Mouse (Mus musculus): ENCODE results near the gene Cela1. TPM values are rescaled to one million over a fixed set of nuclear protein-coding genes. Genes with fewer than 3 reads are reported as not detected.

Gene Cela1
- polyA plus RNA-seq, 1 experiment = 19.3 TPM

DNA sequence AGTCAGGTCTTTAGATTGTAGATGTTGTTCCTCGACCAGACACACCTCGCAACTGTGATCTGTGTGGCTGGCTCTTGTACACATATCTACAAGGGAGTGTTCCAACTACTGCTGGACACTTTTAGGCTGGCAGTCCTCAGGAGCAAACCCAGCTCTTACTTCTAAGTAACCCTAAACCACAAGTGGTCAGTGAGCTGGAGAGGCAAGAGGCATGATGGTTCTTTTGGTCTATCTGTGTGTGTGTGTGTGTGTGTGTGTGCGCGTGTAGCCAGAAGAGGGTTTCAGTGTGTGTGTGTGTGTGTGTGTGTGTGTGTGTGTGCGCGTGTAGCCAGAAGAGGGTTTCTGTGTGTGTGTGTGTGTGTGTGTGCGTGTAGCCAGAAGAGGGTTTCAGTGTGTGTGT, 45.3 kb downstream of the Cela1 start:
- H3K4me1 ChIP-seq (ENCODE audit: control insufficient read depth, insufficient read depth, insufficient read length, low read length) = no peaks in the 10 kb centered on the region

DNA sequence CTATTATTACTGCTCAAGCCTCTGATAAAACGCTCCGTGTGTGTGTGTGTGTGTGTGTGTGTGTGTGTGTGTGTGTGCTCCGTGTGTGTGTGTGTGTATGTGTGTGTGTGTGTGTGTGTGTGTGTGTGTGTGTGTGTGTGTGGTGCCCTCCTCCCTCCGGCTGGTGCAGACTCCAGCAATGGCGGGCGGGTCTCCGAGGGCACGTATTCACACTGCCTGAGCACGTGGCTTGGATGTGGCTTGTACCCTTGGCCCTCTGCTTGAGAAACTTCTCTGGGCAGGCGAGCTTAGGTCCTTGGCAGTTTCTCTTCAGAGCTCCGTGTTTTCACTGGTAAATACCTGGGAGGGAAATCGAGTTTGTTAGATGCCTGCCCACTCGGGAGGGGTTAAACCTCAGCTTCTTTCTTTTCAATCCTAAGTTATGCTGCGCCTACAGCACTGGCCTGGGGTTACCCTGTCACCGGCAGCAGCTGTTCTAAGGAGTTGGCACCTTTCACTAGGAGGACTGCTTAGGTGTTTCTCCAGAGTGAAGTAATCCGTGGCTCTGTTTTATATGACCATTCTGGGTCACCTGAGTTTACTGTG, 46.4 kb downstream of the Cela1 start:
- H3K4me1 ChIP-seq (ENCODE audit: control insufficient read depth, insufficient read depth, insufficient read length, low read length) = no peaks in the 10 kb centered on the region
- no peak overlapping the region for H3K4me3 ChIP-seq (ENCODE audit: insufficient read depth, low read depth, low read length)
- no peak overlapping the region for H3K27ac ChIP-seq (replicated peaks; ENCODE audit: low read depth, low read length)

More for the DNA sequence above, 45.3 kb downstream of the Cela1 start:
- Histone ChIP-seq H3K4me3 (ENCODE audit: insufficient read depth, low read depth, low read length) (no peak overlapping the region), H3K27ac (replicated peaks; ENCODE audit: low read depth, low read length) (no peak overlapping the region)

DNA sequence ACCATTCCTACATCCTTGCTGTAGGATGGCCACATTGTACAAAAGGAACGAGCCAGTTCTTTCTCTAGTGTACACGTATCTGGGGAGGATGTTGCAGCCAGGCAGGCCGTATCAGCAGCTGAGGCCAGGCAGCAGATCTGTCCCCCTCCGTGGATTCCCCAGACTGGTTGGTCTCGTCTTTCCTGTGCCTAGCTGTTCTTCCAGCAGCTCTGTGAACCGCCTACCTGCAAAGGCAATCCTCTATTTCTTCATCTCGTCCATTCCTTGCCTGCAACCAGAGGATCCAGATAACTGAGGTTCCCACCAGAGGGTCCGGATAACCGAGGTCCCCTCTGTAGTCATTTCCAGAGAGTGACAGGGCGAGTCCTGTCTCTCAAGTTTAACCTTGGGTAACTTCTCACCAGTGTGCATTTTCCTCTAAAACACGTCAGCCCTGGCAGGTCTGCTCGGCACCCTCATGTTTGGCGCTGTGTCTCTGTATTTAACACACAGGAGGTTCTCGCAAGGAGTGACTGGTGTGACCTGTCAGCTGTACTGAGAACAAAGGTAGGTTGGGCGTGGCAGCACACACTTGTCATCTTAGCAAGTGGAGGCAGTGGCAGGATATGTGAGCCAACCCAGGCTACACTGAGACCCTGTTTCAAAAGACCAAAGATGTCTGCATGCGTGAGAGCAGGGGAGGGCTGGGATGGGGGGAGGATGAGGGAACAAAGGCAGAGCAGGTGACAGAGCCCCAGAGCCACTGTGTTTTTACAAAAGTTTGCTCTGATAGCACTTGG, 47.6 kb downstream of the Cela1 start:
- peaks cover 5% of the 10 kb centered on the region; the same call in 1 of the 2 replicates for H3K4me1 ChIP-seq (ENCODE audit: control insufficient read depth, insufficient read depth, insufficient read length, low read length)
- H3K27ac ChIP-seq (replicated peaks; ENCODE audit: low read depth, low read length) = no peak overlapping the region
- H3K4me3 ChIP-seq (ENCODE audit: insufficient read depth, low read depth, low read length) = no peak overlapping the region

DNA sequence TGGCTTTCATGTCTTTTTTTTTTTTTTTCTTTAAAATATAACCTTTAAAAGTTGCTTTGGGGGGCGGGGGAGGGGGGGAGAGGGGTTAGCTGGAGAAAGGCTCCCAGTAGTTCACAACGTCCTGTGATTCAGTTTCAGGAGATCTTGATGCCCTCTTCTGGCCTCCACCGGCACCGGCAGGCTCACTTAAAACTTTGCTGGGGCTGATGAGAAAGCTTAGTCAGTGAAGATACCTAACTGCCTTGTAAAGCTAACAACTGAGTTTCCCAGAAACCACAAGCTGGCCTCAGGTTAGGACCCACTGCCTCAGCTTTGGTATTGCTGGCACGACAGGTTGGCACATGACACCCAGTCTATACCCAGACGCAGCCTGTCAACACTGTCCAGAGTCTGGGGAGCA, 50.1 kb downstream of the Cela1 start:
- Histone ChIP-seq H3K4me1 (ENCODE audit: control insufficient read depth, insufficient read depth, insufficient read length, low read length) (peaks cover 11% of the 10 kb centered on the region), H3K27ac (replicated peaks; ENCODE audit: low read depth, low read length) (no peak overlapping the region), H3K4me3 (ENCODE audit: insufficient read depth, low read depth, low read length) (peak overlapping the region; percentile 91; the same call in 1 of the 2 replicates)

DNA sequence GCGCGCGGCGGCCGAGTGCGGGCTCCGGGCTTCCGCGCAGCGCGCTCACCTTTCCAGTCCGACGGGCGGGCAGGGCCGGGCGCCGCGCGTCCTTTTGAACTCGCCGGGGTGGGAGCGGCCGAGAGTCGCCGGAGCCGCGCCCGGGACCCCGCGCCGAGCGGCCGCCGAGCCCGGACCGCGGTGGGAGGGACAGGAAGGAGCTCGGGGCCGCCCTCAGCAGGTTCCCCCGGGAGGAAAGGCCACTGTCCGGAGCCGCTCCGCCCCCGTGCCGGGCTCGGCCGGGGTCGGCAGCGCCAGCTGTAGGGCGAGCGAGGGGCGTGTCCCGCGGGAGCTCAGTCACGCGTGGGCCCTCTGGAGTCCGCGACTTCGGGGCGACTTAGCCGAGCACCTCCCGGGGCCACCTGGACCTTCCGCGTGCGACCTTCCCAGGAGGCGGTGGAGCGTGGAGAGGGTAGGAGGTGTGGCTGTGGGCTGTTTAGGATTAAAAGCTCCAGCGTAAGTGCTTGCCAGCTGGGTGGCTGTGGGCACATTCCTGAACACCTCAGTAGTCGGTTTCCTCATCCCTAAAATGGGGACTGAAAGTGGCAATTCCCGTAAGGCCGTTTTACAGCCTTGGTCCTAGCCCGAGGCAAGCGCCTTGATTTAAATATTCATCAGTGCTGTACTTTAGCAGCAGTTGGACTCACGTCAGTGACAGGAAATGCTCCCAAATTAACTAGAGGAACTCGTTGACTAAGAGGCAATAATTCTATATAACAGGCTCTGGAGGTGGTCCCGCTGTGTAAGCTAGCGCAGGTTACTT, 50.8 kb downstream of the Cela1 start, which contains the start of gene Smagp:
Smagp (minus strand) TSS at position 241 of the 802 bp plus-strand sequence.
- peaks cover 17% of the 10 kb centered on the region for H3K4me1 ChIP-seq (ENCODE audit: control insufficient read depth, insufficient read depth, insufficient read length, low read length)
- peak within 1 kb of the TSS; percentile 69 for H3K27ac ChIP-seq (replicated peaks; ENCODE audit: low read depth, low read length)
- H3K4me3 ChIP-seq (ENCODE audit: insufficient read depth, low read depth, low read length) = peak within 1 kb of the TSS; percentile 91

DNA sequence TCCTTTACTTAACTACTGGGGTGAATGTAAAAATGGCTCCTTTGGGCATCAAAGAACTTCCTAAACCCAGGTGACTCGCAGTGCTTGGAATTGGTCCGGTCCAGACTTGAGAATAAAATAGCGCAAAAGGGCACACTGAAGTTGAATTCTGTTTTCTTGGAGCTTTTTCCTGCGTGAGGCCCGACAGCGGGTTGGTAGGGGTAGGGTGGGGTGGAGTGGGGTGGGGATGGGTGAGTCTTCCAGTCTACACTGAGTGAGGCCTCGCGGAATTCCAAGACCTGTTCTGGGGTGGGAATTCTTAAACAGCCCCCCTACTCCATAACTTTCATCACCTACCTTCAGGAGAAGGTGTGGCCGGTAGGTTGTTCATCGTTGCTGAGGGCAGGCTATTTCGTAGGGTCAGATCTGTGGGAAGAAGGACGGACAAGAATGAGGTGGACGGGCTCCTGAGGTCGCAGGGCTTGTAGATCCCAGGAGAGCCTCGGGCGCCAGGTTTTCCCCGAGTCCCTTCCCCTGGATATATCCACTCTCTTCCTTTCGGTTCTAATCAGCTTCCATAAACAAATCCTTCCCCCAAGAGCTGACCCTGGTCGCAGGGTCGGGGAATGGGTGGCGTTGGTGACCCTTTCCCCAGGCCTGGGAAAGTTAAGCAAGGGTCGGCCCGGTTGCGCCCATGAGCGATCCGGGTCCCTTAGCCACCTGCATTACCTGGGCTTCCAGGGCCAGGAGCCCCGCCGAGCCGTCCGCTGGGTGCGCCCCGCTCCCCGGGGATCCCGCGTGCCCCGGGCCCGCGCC, 51.7 kb downstream of the Cela1 start:
- H3K27ac ChIP-seq (replicated peaks; ENCODE audit: low read depth, low read length) = peak overlapping the region; percentile 69
- H3K4me3 ChIP-seq (ENCODE audit: insufficient read depth, low read depth, low read length) = peak overlapping the region; percentile 91
- peaks cover 21% of the 10 kb centered on the region for H3K4me1 ChIP-seq (ENCODE audit: control insufficient read depth, insufficient read depth, insufficient read length, low read length)

DNA sequence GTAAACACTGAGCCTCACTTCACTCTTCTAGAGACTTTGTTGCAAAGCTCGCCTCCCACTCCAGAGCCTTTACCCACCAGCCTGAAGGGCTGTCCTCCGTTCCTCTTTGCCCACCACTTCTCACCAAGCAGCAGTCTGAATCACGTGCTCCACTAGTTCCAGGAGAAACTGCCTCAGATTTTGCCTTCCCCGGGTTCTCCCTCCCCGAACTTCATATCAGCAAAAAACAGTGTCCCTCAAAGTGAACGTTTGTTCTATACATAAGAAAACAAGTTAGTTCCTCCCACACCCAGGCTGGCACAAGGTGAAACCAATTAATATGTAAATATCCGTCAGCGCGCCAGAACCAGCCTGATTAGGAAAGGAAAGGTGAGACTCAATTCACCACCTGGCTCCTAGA, 52.5 kb downstream of the Cela1 start:
- peak overlapping the region; percentile 91 for H3K4me3 ChIP-seq (ENCODE audit: insufficient read depth, low read depth, low read length)
- peaks cover 21% of the 10 kb centered on the region for H3K4me1 ChIP-seq (ENCODE audit: control insufficient read depth, insufficient read depth, insufficient read length, low read length)
- H3K27ac ChIP-seq (replicated peaks; ENCODE audit: low read depth, low read length) = no peak overlapping the region

DNA sequence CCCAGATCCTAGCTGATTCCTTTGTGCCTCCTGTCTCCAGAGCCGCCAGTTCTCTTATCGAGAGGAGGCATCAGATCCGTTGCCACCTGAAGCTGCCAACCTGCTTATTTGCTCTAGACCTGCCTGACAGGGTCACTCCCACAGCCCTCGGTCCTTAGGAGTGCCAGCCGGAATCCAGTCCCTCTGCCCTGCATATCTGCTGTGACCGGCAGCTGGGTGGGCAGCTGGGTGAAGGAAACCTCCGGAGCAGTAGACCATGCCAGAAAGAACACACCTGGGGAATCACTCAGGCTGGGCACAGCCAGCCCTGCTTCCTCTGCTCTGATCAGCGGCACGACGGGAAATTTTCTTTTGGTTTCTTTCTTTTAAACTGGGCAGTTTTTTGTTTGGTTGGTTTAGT, 54.4 kb downstream of the Cela1 start:
- Histone ChIP-seq H3K4me1 (ENCODE audit: control insufficient read depth, insufficient read depth, insufficient read length, low read length) (peaks cover 23% of the 10 kb centered on the region), H3K4me3 (ENCODE audit: insufficient read depth, low read depth, low read length) (no peak overlapping the region), H3K27ac (replicated peaks; ENCODE audit: low read depth, low read length) (peak overlapping the region; percentile 32)

DNA sequence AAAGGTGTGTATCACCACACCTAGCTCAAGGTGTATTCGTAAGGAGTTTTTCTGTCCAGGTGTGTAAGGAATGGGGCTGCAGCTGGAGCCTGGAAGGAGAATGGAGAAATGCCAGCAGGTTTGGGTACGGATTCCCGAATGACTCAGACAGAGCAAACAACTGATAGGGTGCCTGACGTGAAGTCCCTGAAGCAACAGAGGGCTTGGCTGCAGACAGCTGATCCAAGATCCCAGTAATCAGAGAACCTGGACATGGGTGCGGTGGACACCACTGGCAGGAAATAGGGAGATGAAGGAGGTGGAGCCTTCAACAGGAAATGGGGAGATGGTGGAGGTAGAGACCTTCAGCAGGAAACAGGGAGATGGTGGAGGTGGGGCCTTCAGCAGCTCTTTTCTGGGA, 55.4 kb downstream of the Cela1 start:
- H3K4me1 ChIP-seq (ENCODE audit: control insufficient read depth, insufficient read depth, insufficient read length, low read length) = peaks cover 30% of the 10 kb centered on the region
- no peak overlapping the region for H3K4me3 ChIP-seq (ENCODE audit: insufficient read depth, low read depth, low read length)
- no peak overlapping the region for H3K27ac ChIP-seq (replicated peaks; ENCODE audit: low read depth, low read length)

DNA sequence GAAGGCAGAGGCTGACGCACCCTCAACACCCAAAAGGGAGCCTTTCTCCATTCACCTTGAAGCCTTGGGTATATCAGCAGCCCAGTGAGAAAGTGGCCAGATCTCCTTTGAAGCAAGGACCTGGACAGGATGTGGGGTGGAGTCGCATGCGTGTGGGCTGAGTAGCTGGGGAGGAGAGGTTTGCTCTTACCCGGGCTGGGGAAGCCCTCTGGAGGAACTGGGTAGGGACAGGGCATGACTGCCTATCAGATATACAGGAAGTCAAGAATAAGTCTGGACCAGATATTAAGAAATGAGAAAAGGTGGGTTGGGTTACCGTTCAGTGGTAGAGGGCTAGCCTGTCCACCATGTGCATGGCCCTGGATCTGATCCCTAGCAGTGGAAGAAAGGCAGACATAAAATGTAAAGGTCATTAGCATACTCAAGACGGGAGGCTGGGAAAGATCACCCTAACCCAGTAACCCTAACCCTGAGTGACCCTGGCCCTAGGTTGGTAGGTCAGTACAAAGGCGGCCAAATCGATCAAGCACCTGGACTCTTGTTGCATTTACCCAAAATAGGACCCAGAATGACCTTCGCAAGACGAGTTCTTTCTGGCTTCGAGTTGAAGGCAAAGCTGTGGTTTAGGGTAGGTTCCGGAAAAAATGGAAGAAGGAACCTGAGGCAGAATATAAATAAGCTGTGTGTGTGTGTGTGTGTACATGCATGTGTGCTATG, 56.1 kb downstream of the Cela1 start:
- H3K4me1 ChIP-seq (ENCODE audit: control insufficient read depth, insufficient read depth, insufficient read length, low read length) = peaks cover 30% of the 10 kb centered on the region
- H3K27ac ChIP-seq (replicated peaks; ENCODE audit: low read depth, low read length) = no peak overlapping the region
- H3K4me3 ChIP-seq (ENCODE audit: insufficient read depth, low read depth, low read length) = no peak overlapping the region

DNA sequence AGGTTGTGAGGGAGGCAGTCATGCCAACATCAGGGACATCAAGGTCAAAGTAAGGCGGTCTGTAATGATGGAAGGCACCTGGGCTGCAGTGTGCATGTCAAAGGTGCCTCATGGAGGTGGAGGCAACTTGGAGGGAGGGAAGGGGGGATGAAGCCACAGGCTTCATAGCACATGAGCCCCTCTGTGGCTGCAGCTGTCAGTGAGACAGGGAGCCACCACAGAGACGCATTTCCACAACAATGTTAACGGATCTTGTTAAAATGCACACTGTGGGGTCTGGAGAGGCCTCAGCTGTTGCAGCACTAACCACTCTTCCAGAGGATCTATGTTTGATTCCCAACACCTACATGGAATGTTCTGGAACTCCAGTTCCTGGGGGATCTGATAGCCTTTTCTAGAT, 57.6 kb downstream of the Cela1 start:
- no peak overlapping the region for H3K4me3 ChIP-seq (ENCODE audit: insufficient read depth, low read depth, low read length)
- H3K27ac ChIP-seq (replicated peaks; ENCODE audit: low read depth, low read length) = no peak overlapping the region
- H3K4me1 ChIP-seq (ENCODE audit: control insufficient read depth, insufficient read depth, insufficient read length, low read length) = peaks cover 25% of the 10 kb centered on the region

DNA sequence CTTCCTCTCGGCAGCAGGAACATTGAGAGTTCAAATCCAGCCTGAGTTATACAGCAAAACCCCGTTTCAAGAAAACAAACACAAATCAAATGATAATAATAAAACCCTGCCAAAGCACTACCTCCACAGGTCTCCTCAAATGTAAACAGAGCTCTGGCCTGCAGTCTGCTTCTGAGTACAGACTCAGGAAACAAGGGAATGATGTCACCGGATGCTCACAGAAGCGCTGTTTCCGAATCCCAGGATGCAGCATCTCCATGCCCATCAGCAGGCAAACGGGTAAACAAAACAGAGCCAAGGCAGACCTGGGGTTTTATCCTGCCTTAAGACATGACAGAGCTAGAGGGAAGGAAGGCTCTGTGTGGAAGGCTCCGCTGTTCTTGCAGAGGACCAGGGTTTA, 58.9 kb downstream of the Cela1 start:
- peak overlapping the region; percentile 11; the same call in 1 of the 2 replicates for H3K27ac ChIP-seq (replicated peaks; ENCODE audit: low read depth, low read length)
- H3K4me1 ChIP-seq (ENCODE audit: control insufficient read depth, insufficient read depth, insufficient read length, low read length) = peaks cover 24% of the 10 kb centered on the region
- no peak overlapping the region for H3K4me3 ChIP-seq (ENCODE audit: insufficient read depth, low read depth, low read length)

DNA sequence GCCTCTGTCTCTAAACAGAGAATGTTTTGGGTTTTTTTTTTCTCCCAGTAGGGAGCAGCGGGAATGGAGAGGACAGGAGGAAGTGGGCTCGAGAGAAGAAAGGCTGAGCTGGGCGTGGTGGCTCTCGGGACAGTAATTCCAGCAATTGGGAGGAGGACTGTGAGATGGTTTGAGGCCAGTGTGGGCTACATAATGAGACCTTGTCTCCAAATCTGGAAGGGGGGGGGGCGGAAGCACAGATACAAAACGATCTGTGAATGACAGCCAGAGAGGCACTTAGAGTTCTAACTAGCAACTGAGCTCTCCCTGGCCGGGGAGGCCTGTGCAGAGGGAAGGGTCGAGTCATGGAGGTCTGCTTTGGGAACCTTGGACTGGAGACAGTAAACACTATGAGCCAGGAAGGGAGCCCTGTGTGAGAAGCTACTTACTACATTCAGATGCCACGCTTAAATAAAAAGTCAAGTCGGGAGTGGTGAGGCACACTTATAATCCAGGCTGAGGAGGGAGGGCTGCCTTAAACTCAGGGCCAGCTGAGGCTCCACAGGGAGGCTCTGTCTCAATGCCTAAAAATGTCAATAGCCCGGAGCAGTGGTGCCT, 59.8 kb downstream of the Cela1 start:
- Histone ChIP-seq H3K4me1 (ENCODE audit: control insufficient read depth, insufficient read depth, insufficient read length, low read length) (peaks cover 20% of the 10 kb centered on the region), H3K27ac (replicated peaks; ENCODE audit: low read depth, low read length) (peak overlapping the region; percentile 63), H3K4me3 (ENCODE audit: insufficient read depth, low read depth, low read length) (no peak overlapping the region)

DNA sequence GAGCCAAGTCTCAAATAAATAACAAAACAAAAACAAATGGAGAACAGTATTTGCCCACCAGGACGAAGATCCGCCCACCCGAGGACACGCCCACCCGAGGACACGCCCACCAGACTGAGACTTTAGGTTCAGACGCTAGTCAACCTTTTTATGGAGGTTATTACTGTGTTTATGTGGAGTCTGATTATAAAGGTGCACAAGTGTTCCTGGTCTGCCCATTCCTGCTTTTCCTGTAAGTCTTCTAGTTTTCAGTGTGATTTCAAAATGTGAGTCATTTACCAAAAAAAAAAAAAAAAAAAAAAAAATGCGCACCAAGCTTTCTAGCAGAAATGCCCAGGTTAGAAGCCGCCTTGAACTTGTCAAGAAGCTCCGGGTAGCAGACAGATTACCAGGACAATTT, 60.4 kb downstream of the Cela1 start:
- no peak overlapping the region for H3K4me3 ChIP-seq (ENCODE audit: insufficient read depth, low read depth, low read length)
- peak overlapping the region; percentile 63; the same call in 1 of the 2 replicates for H3K27ac ChIP-seq (replicated peaks; ENCODE audit: low read depth, low read length)
- H3K4me1 ChIP-seq (ENCODE audit: control insufficient read depth, insufficient read depth, insufficient read length, low read length) = peaks cover 16% of the 10 kb centered on the region

Measured in brown adipose tissue, adult 24 weeks (tissue).